Mouse (Mus musculus): Measurements from ENCODE around the gene Pttg1ip.

Pttg1ip gene

DNA sequence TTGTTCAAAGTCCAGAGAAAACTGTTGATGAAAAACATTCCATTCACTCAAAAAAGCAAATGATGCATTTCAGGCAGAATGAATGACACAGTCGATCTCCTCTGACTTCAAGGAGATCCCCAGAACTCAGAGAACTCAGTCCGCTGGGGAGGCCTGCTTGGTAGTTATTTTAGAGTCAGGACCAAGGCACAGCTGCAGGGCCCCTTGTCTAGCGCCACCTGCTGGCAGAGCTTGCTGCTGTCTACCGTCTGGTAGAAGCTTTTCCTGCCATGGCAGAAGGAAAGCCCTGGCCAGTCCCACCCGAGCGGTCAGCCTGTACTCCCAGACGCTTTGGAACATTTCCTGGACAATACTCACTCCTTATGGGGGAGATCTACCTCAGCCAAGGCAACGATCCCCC is 14.9 kb upstream of the Pttg1ip start:
- no peak for DNase-seq (ENCODE audit: extremely low spot score, low read depth, low spot score)

DNA sequence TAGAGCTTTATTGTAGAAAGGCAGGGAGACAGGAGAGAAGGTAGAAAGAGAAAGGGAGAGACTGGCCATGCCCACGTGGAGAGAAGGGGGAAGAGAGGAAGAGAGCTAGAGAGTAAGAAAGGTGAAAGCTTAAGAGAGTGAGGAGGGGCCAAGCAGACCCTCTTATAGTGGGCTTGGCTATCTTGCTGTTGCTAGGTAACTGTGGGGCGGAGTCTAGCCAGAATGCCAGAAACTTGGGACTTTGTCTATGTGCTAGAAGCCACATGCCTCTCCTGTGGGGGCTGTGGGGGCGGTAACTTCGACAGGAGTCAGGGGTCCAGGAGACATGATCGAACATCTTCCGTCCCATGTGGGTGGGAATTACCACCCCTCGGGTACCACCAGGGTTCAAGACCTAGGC is 12.0 kb upstream of the Pttg1ip start:
- no peak for DNase-seq (ENCODE audit: extremely low spot score, low read depth, low spot score)

DNA sequence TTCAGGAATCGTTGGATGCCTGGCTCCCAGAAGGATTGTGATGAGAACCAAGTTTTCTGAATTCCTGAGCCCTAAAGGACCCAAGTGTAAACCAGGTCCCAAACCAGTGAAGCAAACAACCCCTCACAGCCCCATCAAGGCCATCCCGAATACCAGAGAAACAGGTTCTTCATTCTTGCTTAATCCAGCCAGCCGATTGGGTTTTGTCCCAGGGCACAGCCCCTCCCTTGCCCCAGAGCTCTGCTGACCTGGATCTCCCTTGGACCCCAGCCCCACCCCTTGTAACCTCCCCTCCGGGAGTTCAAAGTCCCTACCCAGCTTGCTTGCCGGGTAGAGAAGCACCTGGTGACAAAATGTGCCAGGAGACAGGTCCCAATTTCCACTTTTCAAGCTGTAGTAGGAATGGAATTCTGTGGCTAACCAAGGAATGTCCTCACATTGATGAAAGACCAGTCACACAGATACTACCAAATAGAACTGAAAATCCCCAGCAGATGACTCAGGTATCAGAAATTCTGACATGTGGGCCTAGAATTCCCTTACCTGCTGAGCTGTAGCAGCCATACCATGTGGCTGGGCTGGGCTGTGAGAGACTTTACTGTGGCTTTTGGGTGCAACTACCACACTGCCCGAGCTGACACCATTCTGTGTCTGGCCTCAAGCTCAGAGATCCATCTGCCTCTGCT is 11.4 kb upstream of the Pttg1ip start:
- no peak for DNase-seq (ENCODE audit: extremely low spot score, low read depth, low spot score)

DNA sequence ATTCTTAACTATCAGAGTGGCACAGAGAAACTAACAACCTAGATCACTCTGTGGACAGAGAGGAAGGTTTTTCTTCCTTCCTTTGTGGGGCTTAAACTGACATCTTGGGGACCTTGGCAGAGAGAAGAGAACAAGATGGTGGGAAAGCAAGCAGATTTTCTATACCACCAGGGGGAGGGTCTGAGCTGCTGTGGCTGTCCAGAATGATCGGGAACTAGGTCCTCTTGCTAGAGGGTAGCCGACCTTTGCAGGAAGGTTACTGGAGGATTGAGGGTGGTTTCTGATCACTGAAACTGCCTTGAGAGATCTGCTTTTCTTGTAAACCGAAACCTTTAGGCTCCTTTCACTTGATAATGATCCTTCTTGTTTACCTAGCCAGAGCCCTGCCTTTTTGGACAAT is 9.3 kb upstream of the Pttg1ip start:
- no peak for DNase-seq (ENCODE audit: extremely low spot score, low read depth, low spot score)

DNA sequence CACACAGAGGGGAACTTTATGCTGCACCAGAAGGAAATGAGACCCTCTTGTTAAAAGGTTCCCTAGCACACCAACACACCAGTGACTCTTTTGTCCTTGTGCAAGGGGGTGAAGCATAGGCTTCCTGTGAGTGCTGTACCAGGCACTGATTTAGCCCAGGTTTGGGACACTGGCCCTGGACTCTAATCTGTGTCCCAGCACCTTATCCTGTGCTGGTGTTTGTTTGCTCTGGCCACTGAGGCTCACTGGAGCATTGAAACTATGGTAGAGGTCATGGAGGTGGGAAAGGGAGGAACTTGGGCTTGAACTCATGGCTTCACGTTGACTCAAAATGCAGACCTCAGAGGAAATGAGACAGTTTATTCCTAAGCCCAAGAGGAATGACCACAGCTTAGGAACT is 8.4 kb upstream of the Pttg1ip start:
- no peak for DNase-seq (ENCODE audit: extremely low spot score, low read depth, low spot score)

DNA sequence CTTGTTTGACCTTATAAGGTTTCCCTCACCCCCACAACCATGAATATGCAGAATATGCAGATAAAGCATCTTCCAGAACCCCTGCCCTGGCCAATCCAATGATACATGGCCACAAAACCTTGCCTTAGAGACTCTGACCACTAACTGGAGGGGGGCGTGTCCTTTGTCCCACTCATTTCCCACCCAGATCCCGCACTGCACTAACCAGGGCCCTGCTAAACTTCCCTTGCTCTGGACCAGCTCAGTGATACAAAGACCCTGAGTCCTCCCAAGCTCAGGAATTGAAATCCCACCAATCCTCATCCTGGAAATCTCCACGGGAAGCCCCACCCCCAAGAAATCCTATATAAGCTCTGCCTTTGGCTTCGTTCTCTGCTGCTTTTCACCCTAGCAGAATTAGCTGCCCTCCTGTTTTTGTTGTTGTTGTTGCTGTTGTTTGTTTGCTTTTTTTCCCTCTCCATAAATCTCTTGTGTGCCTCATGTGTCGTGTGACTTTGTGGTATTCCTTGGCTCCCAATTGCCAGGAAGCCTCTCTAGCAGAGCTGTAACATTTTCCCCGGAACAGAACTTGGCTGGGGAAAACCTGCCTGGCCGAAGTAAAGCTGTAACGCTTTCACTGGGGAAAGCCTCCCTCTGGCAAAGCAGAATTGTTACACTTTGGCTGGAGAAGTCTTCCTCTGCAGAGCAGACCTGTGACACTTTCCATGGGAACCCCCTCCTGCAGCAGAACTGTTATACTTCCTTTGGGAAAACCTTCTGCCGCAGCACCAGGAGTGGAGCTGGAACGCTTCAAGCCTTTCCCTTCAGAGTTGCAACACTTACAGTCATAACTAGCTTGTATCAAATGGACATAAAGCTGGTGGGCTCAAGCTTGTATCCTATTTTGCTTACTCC is 1.2 kb upstream of the Pttg1ip start:
- no peak for DNase-seq (ENCODE audit: extremely low spot score, low read depth, low spot score)

DNA sequence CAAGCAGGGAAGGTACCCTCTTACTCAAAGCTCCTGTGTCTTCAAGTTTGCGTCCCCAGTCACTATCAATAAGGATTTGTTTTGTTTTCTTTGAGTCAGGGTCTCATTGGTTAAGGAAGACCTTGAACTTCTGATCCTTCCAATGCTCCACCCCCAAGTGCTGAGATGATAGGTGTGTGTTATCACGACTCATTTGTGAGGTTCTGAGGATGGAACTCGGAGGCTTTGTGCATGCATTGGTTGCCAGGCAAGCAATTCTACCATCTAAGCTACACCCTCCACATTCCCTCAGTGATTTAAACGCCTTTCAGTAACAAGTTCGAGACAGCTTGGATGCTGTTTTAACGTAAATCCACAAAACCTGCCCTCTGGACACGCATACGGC is 505 bp upstream of the Pttg1ip start:
- DNase-seq (ENCODE audit: extremely low spot score, low read depth, low spot score) = no peak

DNA sequence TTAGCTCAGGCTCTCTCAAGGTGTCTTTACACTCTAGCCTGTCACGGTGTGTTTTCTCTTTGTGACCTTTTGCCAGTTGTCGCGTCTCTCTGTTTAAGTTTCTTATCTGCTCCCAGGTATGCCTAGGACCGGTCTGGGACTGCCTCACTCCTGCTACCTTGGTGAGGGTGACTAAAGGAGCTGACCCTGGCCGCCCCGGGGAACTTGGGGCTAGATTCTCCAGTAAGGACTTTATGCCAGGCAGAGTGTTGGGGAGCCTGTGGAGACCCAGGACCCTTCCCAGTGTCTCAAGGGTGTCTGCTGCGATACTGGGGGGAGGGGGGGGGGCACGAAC is 732 bp downstream of the Pttg1ip start:
- DNase-seq (ENCODE audit: extremely low spot score, low read depth, low spot score) = no peak

DNA sequence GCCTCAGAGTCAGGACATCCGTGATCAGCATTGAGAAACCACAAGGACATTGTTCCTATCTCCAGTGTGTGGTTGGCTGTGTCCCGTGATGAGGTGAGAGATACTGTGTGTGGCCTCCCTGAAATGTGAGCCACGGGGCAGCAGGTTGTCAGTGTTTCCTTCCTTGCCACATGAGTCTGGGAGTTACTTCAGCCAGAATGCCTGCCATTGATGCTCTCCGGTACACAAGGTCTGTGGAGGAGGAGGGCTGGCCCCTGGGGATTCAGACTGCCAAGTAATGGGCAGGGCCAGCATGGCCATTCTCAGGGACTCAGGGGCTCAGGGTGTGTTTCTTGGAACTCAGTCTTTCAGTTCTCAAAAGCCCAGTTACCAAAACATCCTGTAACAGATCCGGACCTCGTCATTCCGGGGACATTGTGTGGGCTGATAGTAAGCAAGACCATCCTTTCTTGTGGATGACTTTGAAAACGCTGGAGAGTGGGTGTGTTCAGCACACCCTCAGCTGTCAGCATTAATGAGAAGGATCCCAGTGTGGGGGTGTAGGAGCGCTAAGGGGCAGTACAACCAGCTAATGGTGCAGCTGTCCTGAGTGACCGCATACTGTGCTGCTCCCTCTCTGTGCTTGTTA is 2.4 kb downstream of the Pttg1ip start:
- no peak for DNase-seq (ENCODE audit: extremely low spot score, low read depth, low spot score)

DNA sequence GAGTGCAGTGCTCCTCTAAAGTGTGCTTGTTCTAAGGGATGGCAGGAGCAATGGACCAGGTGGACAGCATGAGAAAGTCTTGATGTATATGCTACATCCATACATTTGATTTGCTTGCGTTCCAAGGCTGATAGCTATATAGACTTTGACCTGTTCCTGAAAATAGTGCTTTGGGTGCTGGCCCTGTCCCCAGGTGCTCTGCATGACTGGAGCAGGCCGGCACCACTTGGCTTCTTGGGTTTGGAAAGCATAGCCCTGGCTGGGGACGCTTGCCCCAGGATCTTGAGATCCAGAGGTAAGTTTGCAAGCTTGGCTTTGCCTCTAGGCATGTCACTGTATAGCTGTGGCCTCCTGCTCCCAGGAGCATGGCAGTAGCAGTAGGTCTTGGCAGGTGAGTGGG is 5.1 kb downstream of the Pttg1ip start:
- no peak for DNase-seq (ENCODE audit: extremely low spot score, low read depth, low spot score)

DNA sequence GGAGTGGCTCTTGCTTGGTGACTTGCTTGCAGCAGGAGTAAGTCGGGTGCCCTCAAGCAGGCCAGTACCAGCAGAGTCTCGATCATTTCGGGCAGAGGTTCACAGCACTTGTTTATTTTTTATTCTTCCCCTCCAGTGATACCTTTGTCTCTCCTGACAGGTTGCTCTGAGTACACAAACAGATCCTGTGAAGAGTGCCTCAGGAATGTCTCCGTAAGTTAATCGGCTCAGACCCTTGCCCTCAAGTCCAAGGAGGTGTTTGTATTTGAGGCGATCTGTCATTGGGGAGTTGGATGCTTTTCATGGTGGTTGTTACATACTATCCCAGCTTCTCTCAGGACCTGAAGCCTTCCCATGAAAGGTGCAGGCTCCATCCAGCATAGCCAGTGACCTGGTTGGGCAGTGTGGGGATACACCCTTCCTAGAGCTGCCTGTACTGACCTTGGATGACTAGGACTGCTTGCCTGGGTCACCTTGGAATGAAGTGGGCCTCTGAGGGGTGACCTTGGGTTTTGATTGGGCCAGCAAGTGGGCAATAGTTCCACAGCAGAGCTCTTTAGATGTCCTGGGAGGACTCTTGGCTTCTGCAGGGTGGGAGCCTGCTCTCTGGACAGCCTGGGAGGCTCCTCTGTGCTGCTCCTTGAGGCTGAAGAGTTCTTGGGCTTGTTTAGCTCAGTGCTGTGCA is 5.7 kb downstream of the Pttg1ip start:
- DNase-seq (ENCODE audit: extremely low spot score, low read depth, low spot score) = no peak

DNA sequence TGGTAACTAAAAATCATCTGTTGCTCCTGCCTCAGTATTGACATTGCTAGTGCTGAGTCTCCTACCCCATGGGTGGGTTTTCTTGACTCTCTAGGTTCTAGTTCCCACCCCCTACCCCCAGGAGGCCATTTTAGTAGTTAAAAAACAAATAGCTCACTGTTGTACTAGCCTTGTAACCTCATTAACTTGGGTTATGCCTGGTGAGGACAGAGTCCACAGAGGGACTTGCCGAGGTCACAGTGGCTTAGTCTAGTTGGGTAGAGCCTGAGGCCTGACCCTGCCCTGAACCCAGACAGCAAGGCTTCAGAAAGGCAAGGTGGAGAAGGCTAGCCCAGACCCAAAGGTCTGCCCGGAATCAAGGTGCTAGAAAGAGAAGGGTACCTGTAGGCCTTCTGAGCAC is 6.5 kb downstream of the Pttg1ip start:
- no peak for DNase-seq (ENCODE audit: extremely low spot score, low read depth, low spot score)

DNA sequence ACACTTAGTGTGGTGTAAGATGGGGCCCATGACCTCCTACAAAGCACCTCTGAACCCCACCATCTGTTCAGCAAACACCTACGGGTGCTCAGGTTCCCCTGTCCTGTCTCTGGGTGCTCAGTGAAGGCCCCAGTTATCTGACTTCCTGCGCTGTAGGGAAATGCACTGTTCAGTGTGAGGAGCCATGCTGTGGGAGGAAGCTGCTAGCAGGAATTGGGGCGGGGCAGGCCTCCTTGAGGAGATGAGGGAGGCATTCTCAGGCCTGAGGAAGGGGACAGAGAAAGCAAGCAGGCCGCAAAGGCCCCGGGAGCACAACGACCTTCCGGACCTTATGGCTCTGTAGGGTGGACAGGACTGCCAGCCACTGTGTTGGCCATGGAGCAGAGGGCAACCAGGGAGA is 7.6 kb downstream of the Pttg1ip start:
- DNase-seq (ENCODE audit: extremely low spot score, low read depth, low spot score) = no peak

DNA sequence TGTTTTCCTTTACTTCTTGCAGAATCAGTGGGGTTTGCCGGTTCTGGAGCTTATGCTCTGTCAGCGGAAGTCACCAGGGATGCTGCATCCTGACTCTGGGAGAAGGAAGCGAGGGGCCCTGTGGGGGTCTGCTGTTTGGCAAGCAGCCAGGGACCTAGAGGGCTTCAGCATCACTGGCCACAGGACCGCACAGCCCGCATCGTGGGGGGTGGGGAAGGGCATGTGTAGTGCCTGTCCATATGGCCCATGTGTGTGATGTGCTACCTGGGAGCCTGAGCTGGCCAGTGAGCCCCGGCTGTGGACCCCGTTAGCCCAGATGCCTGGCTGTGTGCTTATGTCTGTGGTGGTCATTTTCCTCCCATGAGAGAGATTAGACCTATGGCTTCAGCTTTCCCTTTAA is 8.2 kb downstream of the Pttg1ip start:
- no peak for DNase-seq (ENCODE audit: extremely low spot score, low read depth, low spot score)

DNA sequence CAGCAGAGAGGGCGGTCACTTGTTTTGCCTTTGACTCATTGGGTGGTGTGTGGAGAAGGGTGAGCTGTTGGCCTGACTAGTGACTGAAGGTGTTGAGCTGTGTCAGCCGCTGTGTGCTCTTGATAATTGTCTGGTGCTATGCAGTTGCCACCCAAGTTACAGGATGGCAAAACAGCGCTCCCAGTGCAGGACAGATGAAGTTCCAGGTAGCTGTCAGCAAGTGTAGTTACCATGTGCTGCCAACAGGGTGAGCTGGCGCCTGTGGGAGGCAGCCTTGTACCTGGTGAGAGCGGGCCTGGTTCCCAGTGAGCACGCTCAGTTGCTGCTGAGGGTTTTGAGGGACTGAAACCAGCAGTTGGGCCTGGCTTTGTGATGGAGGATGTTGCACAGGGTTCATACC is 9.3 kb downstream of the Pttg1ip start:
- no peak for DNase-seq (ENCODE audit: extremely low spot score, low read depth, low spot score)

DNA sequence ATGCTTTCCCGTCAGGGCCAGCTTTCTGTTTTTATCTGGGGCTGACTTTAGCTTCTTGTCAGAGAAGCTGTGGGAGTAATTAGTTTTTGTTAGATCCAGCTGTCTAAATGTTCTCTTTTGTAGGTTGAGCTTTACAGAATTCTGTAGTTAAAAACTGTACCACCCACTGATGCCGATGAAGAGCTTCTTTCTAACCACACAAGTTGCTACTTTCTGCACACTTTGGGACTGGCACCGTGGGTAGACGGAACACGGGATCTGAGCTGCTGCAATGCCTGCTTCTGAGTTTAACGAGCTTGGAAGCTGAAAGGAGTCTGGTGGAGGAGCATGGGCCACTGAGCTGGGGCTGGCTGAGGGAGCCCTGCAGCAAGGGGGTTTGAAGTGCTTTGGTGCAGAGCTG is 10.0 kb downstream of the Pttg1ip start:
- DNase-seq (ENCODE audit: extremely low spot score, low read depth, low spot score) = no peak

DNA sequence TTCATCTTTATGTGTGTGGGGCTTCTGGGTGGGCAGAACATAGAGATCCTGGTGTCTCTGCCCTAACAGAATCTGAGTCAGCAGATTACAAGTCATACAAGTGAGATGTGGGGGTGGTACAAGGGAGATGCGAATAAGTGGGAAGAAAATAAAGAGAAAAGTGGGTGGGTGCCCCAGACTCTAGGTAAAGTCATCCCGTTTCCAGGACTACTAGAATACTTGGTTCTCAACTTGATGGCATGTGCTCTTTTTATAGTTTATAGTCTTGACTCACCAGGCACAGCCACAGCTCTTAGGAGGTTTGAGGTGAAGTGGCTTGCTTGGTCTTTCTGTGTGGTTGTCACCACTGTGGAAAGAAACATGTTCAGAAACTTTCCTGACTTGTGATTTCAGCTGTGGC is 14.5 kb downstream of the Pttg1ip start:
- no peak for DNase-seq (ENCODE audit: extremely low spot score, low read depth, low spot score)

DNA sequence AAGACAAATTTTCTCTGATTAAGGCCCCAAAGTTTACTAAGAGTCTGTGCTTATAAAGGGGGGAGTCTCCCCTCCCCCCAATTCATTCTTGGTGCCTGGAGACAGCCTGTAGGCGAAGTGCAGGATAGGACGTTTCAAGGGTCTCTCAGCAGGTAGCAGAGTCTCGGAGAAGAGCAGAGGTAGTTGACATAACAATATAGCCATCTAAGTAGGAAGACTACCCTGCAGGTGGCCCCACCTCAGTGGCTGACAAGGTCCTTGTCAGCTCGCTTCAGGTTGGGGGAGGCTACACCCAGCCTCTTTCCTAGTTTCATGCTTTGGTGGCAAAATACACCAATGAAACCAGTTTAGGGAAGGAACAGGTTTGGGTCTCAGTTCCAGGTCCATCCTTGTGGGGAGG is 21.5 kb downstream of the Pttg1ip start:
- DNase-seq (ENCODE audit: extremely low spot score, low read depth, low spot score) = no peak

DNA sequence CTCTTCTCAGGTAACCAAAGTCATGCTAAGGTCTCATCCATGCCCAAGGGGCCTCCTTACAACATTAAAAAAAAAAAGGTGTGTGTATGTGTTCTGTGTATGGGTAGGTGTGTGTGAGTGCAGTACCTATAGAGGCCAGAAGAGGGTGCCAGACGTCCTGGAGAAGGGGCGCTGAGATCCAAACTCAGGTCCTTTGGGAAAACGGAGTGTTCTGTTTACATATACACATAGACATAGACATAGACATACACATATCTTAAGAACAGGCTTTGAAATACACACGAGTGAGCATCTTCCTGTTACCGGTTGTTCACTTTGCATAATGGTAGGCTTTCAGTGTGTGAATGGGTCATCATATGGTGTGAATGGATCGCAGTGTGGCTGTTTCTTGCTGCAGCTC is 22.6 kb downstream of the Pttg1ip start:
- DNase-seq (ENCODE audit: extremely low spot score, low read depth, low spot score) = no peak

DNA sequence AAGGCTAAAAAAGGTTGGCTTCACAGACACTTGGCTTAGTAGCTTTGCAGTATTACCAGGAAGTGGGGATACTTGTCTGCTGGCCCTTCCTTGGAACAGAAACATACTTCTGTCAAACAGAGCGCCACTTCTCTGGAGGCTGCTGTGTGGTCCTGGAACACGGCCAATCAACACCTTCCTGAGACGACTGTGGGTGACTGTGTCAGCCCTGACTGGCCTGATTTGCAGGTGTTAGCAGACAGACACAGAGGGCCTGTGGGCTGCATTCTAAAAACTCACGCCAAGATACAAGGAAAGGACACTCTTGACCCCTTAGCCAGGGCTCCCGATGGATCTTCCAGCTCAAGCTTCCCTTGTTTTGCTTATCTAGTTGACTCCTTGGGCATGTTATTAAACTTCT is 23.4 kb downstream of the Pttg1ip start:
- DNase-seq (ENCODE audit: extremely low spot score, low read depth, low spot score) = no peak

DNA sequence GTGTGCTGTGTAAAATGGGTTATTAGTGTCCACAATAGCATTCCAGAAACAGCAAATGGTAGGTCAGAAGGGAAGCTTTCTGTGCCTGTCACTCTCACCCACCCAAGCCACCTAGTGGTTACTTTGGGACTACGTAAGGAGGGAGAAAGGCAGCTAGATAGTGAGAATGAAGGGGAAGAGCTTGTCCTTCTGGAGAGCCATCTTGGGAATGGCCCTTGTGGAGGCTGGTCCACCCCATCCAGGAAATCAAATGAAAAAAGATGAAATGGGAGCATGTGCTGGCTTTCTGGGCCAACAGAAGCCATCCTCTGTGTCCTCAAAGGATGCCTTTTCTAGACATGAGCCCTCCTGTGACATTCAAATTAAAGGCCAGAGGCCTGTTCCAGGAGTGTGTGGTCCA is 23.8 kb downstream of the Pttg1ip start:
- DNase-seq (ENCODE audit: extremely low spot score, low read depth, low spot score) = no peak
